Mouse (Mus musculus) MEL (cell line): ENCODE measurements around the gene Arl15. TPM values are rescaled to one million over a fixed set of nuclear protein-coding genes. Genes with fewer than 3 reads are reported as not detected.

Source experiments
- DNase-seq: peaks from one replicate; pipeline ENCODE4 v3.0.0; 2011; ENCODE audit warnings: low read depth, low spot score
- H3K27ac ChIP-seq: 2 replicates; pipeline ENCODE4 v1.5.1; 2012; ENCODE audit warnings: low read depth, mild to moderate bottlenecking, control low read depth, low read length, moderate library complexity; ENCODE audit not compliant: control insufficient read depth
- H3K27me3 ChIP-seq, 2 experiments: fragments of 150-350 bp in 1 of 2; sonication (generic) in 1 of 2; 2 replicates each; pipeline ENCODE4 v1.6.1; 2012; ENCODE audit warnings: low read length in 2 of 2, mild to moderate bottlenecking in 2 of 2, improper control_type of control experiment in 1 of 2, moderate library complexity in 1 of 2; ENCODE audit not compliant: insufficient read depth in 2 of 2, control insufficient read depth in 1 of 2
- H3K36me3 ChIP-seq, 2 experiments: 2 replicates each; pipeline ENCODE4 v1.6.1; 2012 to 2014; ENCODE audit warnings: low read length in 2 of 2, improper control_type of control experiment in 1 of 2, inconsistent platforms in 1 of 2, mild to moderate bottlenecking in 1 of 2; ENCODE audit not compliant: insufficient read depth in 2 of 2, control insufficient read depth in 1 of 2
- H3K4me1 ChIP-seq, 2 experiments: fragments of 150-350 bp in 1 of 2; sonication (generic) in 1 of 2; 2 replicates each; pipeline ENCODE4 v1.6.1; 2012; ENCODE audit warnings: low read length in 2 of 2, improper control_type of control experiment in 1 of 2, mild to moderate bottlenecking in 1 of 2; ENCODE audit not compliant: insufficient read depth in 2 of 2, control insufficient read depth in 1 of 2
- H3K4me3 ChIP-seq, 2 experiments: fragments of 150-350 bp in 1 of 2; sonication (generic) in 1 of 2; 2 replicates each; pipeline ENCODE4 v1.5.1; 2012; ENCODE audit warnings: low read depth in 2 of 2, low read length in 2 of 2, mild to moderate bottlenecking in 2 of 2, moderate library complexity in 2 of 2, control low read depth in 1 of 2, improper control_type of control experiment in 1 of 2; ENCODE audit not compliant: control insufficient read depth in 1 of 2, insufficient read depth in 1 of 2
- H3K79me2 ChIP-seq: 2 replicates; pipeline ENCODE4 v1.6.1; 2012; ENCODE audit warnings: mild to moderate bottlenecking, low read length, moderate library complexity; ENCODE audit not compliant: control insufficient read depth, poor library complexity, insufficient read depth
- H3K9ac ChIP-seq: 2 replicates; pipeline ENCODE4 v1.6.1; 2012; ENCODE audit warnings: low read depth, mild to moderate bottlenecking, control low read depth, low read length, moderate library complexity; ENCODE audit not compliant: control insufficient read depth, poor library complexity, severe bottlenecking
- H3K9me3 ChIP-seq: fragments of 150-350 bp; sonication (generic); replicated peaks from 2 replicates; pipeline ENCODE4 v1.6.1; 2012; ENCODE audit warnings: mild to moderate bottlenecking, low read length, improper control_type of control experiment, moderate library complexity; ENCODE audit not compliant: insufficient read depth
- CHD1 ChIP-seq: IDR thresholded peaks from 2 replicates; pipeline ENCODE4 v1.6.1; 2012; ENCODE audit warnings: low read depth, mild to moderate bottlenecking, inconsistent platforms, low read length, improper control_type of control experiment
- CHD2 ChIP-seq: IDR thresholded peaks from 2 replicates; pipeline ENCODE4 v1.6.1; 2011; ENCODE audit warnings: low read length, improper control_type of control experiment
- E2F4 ChIP-seq: IDR thresholded peaks from 2 replicates; pipeline ENCODE4 v1.6.1; 2011; ENCODE audit warnings: low read depth, low read length, improper control_type of control experiment, borderline replicate concordance
- ELF1 ChIP-seq: IDR thresholded peaks from 2 replicates; pipeline ENCODE4 v1.6.1; 2014; ENCODE audit warnings: low read depth, mild to moderate bottlenecking, inconsistent platforms, low read length, improper control_type of control experiment, moderate library complexity
- EP300 ChIP-seq, 2 experiments: IDR thresholded peaks; 2 replicates each; pipeline ENCODE4 v1.6.1; 2011; ENCODE audit warnings: improper control_type of control experiment in 2 of 2, low read length in 2 of 2, low read depth in 1 of 2, mild to moderate bottlenecking in 1 of 2
- ETS1 ChIP-seq: IDR thresholded peaks from 2 replicates; pipeline ENCODE4 v1.6.1; 2012; ENCODE audit warnings: low read depth, mild to moderate bottlenecking, inconsistent platforms, low read length, improper control_type of control experiment, moderate library complexity
- GABPA ChIP-seq: IDR thresholded peaks from 2 replicates; pipeline ENCODE4 v1.6.1; 2012; ENCODE audit warnings: low read depth, mild to moderate bottlenecking, inconsistent platforms, low read length, improper control_type of control experiment, moderate library complexity
- HCFC1 ChIP-seq: IDR thresholded peaks from 2 replicates; pipeline ENCODE4 v1.6.1; 2012; ENCODE audit warnings: low read depth, mild to moderate bottlenecking, inconsistent platforms, low read length, improper control_type of control experiment, moderate library complexity
- KAT2A ChIP-seq: conservative IDR thresholded peaks from 2 replicates; pipeline ENCODE4 v1.6.1; 2012; ENCODE audit warnings: low read depth, low read length, improper control_type of control experiment, inconsistent platforms
- MAFK ChIP-seq: IDR thresholded peaks from 2 replicates; pipeline ENCODE4 v1.6.1; 2011; ENCODE audit warnings: low read depth, mild to moderate bottlenecking, low read length, improper control_type of control experiment, borderline replicate concordance
- MAX ChIP-seq: IDR thresholded peaks from 2 replicates; pipeline ENCODE4 v1.6.1; 2011; ENCODE audit warnings: low read length, improper control_type of control experiment
- MAZ ChIP-seq: IDR thresholded peaks from 2 replicates; pipeline ENCODE4 v1.6.1; 2012; ENCODE audit warnings: low read depth, mild to moderate bottlenecking, inconsistent platforms, low read length, improper control_type of control experiment
- MEF2A ChIP-seq: IDR thresholded peaks from 2 replicates; pipeline ENCODE4 v1.6.1; 2014; ENCODE audit warnings: low read depth, mild to moderate bottlenecking, inconsistent platforms, low read length, improper control_type of control experiment; ENCODE audit not compliant: poor library complexity, insufficient replicate concordance, severe bottlenecking; ENCODE audit errors: extremely low read depth
- MYB ChIP-seq: IDR thresholded peaks from 2 replicates; pipeline ENCODE4 v1.6.1; 2011; ENCODE audit warnings: mild to moderate bottlenecking, low read depth, low read length, improper control_type of control experiment
- POLR2A ChIP-seq, 2 experiments: IDR thresholded peaks; 2 replicates each; pipeline ENCODE4 v1.6.1; 2011 to 2012; ENCODE audit warnings: low read length in 2 of 2, mild to moderate bottlenecking in 2 of 2, control low read depth in 1 of 2, improper control_type of control experiment in 1 of 2, low read depth in 1 of 2, moderate library complexity in 1 of 2; ENCODE audit not compliant: control insufficient read depth in 1 of 2, insufficient read depth in 1 of 2, poor library complexity in 1 of 2
- POLR2AphosphoS2 ChIP-seq: IDR thresholded peaks from 2 replicates; pipeline ENCODE4 v1.6.1; 2011; ENCODE audit warnings: low read length, improper control_type of control experiment
- POLR2AphosphoS5 ChIP-seq: IDR thresholded peaks from 2 replicates; pipeline ENCODE4 v1.6.1; 2012; ENCODE audit warnings: low read depth, borderline replicate concordance, mild to moderate bottlenecking, inconsistent platforms, low read length, moderate library complexity, mixed read lengths
- RAD21 ChIP-seq: IDR thresholded peaks from 2 replicates; pipeline ENCODE4 v1.6.1; 2011; ENCODE audit warnings: mild to moderate bottlenecking, low read depth, low read length, improper control_type of control experiment
- SIN3A ChIP-seq: IDR thresholded peaks from 2 replicates; pipeline ENCODE4 v1.6.1; 2012; ENCODE audit warnings: low read length, improper control_type of control experiment, inconsistent platforms
- SMC3 ChIP-seq: IDR thresholded peaks from 2 replicates; pipeline ENCODE4 v1.6.1; 2011; ENCODE audit warnings: low read depth, low read length, improper control_type of control experiment
- TBP ChIP-seq: IDR thresholded peaks from 2 replicates; pipeline ENCODE4 v1.8.0; 2011; ENCODE audit warnings: low read depth, low read length, improper control_type of control experiment
- USF1 ChIP-seq: IDR thresholded peaks from 2 replicates; pipeline ENCODE4 v1.6.1; 2014; ENCODE audit warnings: low read depth, mild to moderate bottlenecking, inconsistent platforms, low read length, improper control_type of control experiment, moderate library complexity
- ZC3H11A ChIP-seq: IDR thresholded peaks from 2 replicates; pipeline ENCODE4 v1.6.1; 2012; ENCODE audit warnings: low read depth, mild to moderate bottlenecking, inconsistent platforms, low read length, improper control_type of control experiment
- ZNF384 ChIP-seq: IDR thresholded peaks from 2 replicates; pipeline ENCODE4 v1.6.1; 2012; ENCODE audit warnings: low read depth, mild to moderate bottlenecking, inconsistent platforms, low read length, improper control_type of control experiment
- polyA plus RNA-seq, 2 experiments: library from polyadenylated mRNA; stranded (reverse) in 1 of 2; unstranded in 1 of 2; fragments of >175 nt in 1 of 2; fragments of >200 nt in 1 of 2; gene quantifications; 2 replicates each; pipeline versions ENCODE4 v1.2.1 to v1.2.4; 2012; ENCODE audit warnings: low replicate concordance in 2 of 2, low read depth in 1 of 2; ENCODE audit not compliant: insufficient read length in 2 of 2, insufficient read depth in 1 of 2, missing spikeins in 1 of 2
- total RNA-seq: library from RNA; depleted of rRNA; stranded (reverse); fragments of 300-350 nt; gene quantifications from 2 replicates; pipeline ENCODE4 v1.2.3, GENCODE M21; 2012

The Arl15 gene
- total and polyA plus RNA-seq, 3 experiments: 3.6 to 5.8 TPM; not detected in 1

- Histone ChIP-seq H3K27me3 (no peaks in the 10 kb centered on the region), H3K4me1 (no peaks in the 10 kb centered on the region), H3K36me3 (no peaks in the 10 kb centered on the region), H3K4me3 (no peak overlapping the region), H3K9ac (no peak overlapping the region), H3K9me3 (no peaks in the 10 kb centered on the region), H3K79me2 (no peaks in the 10 kb centered on the region), H3K27ac (no peak overlapping the region)
- no peak for DNase-seq
- no peak for TF ChIP-seq MAZ
- no peak for TF ChIP-seq POLR2A (IDR thresholded peaks at IDR 0.05; ENCODE audit: control insufficient read depth in 1 of 2, insufficient read depth in 1 of 2, low read depth in 1 of 2, low read length in 2 of 2, poor library complexity in 1 of 2)
- no peak for TF ChIP-seq GABPA
- no peak for TF ChIP-seq ZNF384
- no peak for TF ChIP-seq USF1
- no peak for TF ChIP-seq ELF1
- TF ChIP-seq MAX: no peak
- TF ChIP-seq TBP: no peak
- no peak for TF ChIP-seq SIN3A
- TF ChIP-seq, all 39 proteins: peak for 0
These were observed 123.6 kb downstream of the Arl15 start for GRCm38 (mm10) chr13:113917868-113918411.

DNA sequence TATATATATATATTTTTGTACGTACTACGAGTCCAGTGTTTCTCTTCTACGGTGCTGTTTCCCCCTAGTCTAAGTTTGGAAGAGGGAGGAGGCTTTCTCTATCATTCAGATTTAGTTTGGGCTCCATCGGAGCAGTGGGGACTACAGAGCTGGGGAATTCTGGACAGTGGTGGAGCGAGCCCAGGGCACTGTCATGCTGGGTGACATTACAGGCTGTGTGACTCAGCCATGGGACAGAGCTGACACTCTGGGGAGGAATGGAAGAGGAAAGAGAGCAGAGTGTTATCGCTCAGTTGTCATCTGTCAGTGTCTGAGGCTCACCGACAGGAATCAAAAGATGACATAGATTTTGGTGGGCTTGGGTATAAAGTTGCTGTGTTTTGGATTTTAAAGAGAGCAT is 124.4 kb downstream of the Arl15 start:
- no peak for DNase-seq
- no peaks in the 10 kb centered on the region for H3K4me1 ChIP-seq
- H3K9ac ChIP-seq: no peak overlapping the region
- no peaks in the 10 kb centered on the region for H3K79me2 ChIP-seq
- no peaks in the 10 kb centered on the region for H3K9me3 ChIP-seq
- no peak overlapping the region for H3K4me3 ChIP-seq
- H3K36me3 ChIP-seq: no peaks in the 10 kb centered on the region
- H3K27me3 ChIP-seq: no peaks in the 10 kb centered on the region
- no peak overlapping the region for H3K27ac ChIP-seq
- TF ChIP-seq HCFC1: no peak

- Histone ChIP-seq H3K27ac (no peak overlapping the region), H3K4me3 (no peak overlapping the region), H3K4me1 (peaks cover 11% of the 10 kb centered on the region in 2 experiments), H3K9me3 (no peaks in the 10 kb centered on the region), H3K79me2 (no peaks in the 10 kb centered on the region), H3K9ac (no peak overlapping the region), H3K36me3 (peaks cover 0 to 19% of the 10 kb centered on the region in 2 experiments; a peak in 2 of 4 replicates), H3K27me3 (no peaks in the 10 kb centered on the region)
- TF ChIP-seq ZC3H11A: no peak
- no peak for TF ChIP-seq POLR2AphosphoS2
- no peak for TF ChIP-seq EP300 (IDR thresholded peaks at IDR 0.05; ENCODE audit: low read depth in 1 of 2, low read length in 2 of 2)
- TF ChIP-seq CHD2: no peak
- no peak for TF ChIP-seq ZNF384
- no peak for TF ChIP-seq POLR2A (IDR thresholded peaks at IDR 0.05; ENCODE audit: control insufficient read depth in 1 of 2, insufficient read depth in 1 of 2, low read depth in 1 of 2, low read length in 2 of 2, poor library complexity in 1 of 2)
- TF ChIP-seq KAT2A: no peak
- TF ChIP-seq ETS1: no peak
- no peak for TF ChIP-seq MAFK
- no peak for TF ChIP-seq ELF1
- TF ChIP-seq E2F4: no peak
- no peak for TF ChIP-seq CHD1
- no peak for TF ChIP-seq GABPA
- TF ChIP-seq MYB: no peak
- TF ChIP-seq POLR2AphosphoS5: no peak
- TF ChIP-seq TBP: no peak
- no peak for TF ChIP-seq SMC3
- no peak for TF ChIP-seq RAD21
- no peak for TF ChIP-seq MEF2A
- no peak for DNase-seq
These were observed 141.4 kb downstream of the Arl15 start for GRCm38 (mm10) chr13:113935697-113936096.
